Mouse (Mus musculus) kidney, adult 2 months (tissue): ENCODE measurements at regions not wholly inside any gene's neighbourhood (a gene's known extent, or its start where the extent isn't known, plus 50 kb on each side); places are given as distances from the start of the nearest gene placed in this dataset.

Experiments
- CTCF ChIP-seq: fragments of 200-500 bp; conservative IDR thresholded peaks from 2 replicates; pipeline ENCODE4 v1.5.1; 2011; ENCODE audit warnings: low read depth, mild to moderate bottlenecking, control low read depth, low read length, moderate library complexity, mixed read lengths; ENCODE audit not compliant: insufficient read depth, insufficient read length
- POLR2A ChIP-seq: fragments of 200-500 bp; IDR thresholded peaks from one replicate; pipeline ENCODE4 v1.6.1; 2011; ENCODE audit warnings: low read depth, low read length, control low read depth

GRCm38 (mm10) chr1:24883638-24884037 lies 205.2 kb downstream of the Lmbrd1 start:
- TF ChIP-seq CTCF = no peak
- no peak for TF ChIP-seq POLR2A
